31 mouse cellular contexts compared by ENCODE assay signal in the genomic region with DNA sequence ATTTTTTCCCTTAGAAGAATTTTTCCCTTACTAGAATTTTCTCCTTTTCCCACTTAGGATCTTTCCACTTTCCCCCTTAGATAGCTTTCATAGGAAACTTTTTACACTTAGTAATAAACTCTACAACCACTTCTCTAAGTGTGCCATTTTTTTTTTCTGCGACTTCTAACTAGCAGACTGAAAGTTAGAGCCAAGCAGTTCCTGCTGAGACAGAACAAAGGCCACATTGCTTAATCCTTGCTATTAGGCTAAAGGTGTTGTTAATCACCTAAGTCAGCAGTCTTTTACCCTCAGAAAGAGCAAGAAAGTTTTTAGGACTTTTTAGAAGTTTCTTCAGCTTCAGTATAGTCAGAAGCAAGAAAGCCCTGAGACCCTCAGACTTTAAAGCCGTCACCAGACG.
DNase-seq lines count a peak whose midpoint lies in the region; ATAC-seq and TF ChIP-seq lines count a peak whose summit lies in the region.
"Had no signal": no experiment of that assay in that cellular context is flagged by ENCODE, and none has a peak within 500 bp of the region (broad histone marks: within the 10 kb centered on the region; RNA-seq: fewer than 3 reads in every experiment).

No protein-coding gene starts in this region.

- H3K27ac ChIP-seq in limb, embryonic 12.5 days = peak overlapping the region; percentile 70
- no peak overlapping the region for H3K27ac ChIP-seq in heart, embryonic 12.5 days (ENCODE audit: poor library complexity, severe bottlenecking)
- H3K27ac ChIP-seq in forebrain, embryonic 13.5 days = no peak overlapping the region
- H3K27ac ChIP-seq: embryonic facial prominence, embryonic 10.5 days; embryonic facial prominence, embryonic 13.5 days; forebrain, embryonic 10.5 days; gastrocnemius, adult 2 months; heart, embryonic 15.5 days; hindbrain, embryonic 10.5 days; hindbrain, embryonic 13.5 days had no signal

- ATAC-seq in limb, embryonic 12.5 days (ENCODE audit: insufficient number of reproducible peaks, insufficient read depth, low FRiP score, low TSS enrichment, low read depth) = no peak
- ATAC-seq in heart, embryonic 12.5 days (ENCODE audit: insufficient number of reproducible peaks, low FRiP score) = no peak
- no peak for ATAC-seq in forebrain, embryonic 13.5 days
- ATAC-seq: activated CD4-positive, CD25-positive, alpha-beta regulatory T cell, adult 4 months; CD4-positive, CD25-positive, alpha-beta regulatory T cell, adult 4 months; forebrain, embryonic 14.5 days; forebrain, postnatal 0 days; hindbrain, embryonic 16.5 days had no signal

- H3K27me3 ChIP-seq in limb, embryonic 12.5 days = no peaks in the 10 kb centered on the region
- no peaks in the 10 kb centered on the region for H3K27me3 ChIP-seq in heart, embryonic 12.5 days (replicated peaks)
- H3K27me3 ChIP-seq in forebrain, embryonic 13.5 days = no peaks in the 10 kb centered on the region
- H3K27me3 ChIP-seq: embryonic facial prominence, embryonic 13.5 days; heart, embryonic 15.5 days; hindbrain, embryonic 13.5 days had no signal

- H3K36me3 ChIP-seq in limb, embryonic 12.5 days = no peaks in the 10 kb centered on the region
- H3K36me3 ChIP-seq in heart, embryonic 12.5 days = no peaks in the 10 kb centered on the region
- no peaks in the 10 kb centered on the region for H3K36me3 ChIP-seq in forebrain, embryonic 13.5 days (ENCODE audit: poor library complexity, severe bottlenecking)
- H3K36me3 ChIP-seq: embryonic facial prominence, embryonic 10.5 days; embryonic facial prominence, embryonic 13.5 days; forebrain, embryonic 10.5 days; heart, embryonic 15.5 days; hindbrain, embryonic 10.5 days; hindbrain, embryonic 13.5 days had no signal

- no peak for TF ChIP-seq POLR2A in brain, embryonic 14.5 days (IDR thresholded peaks at IDR 0.05; ENCODE audit: borderline replicate concordance, extremely low read depth, insufficient read depth, insufficient read length, poor library complexity, severe bottlenecking)

- no peaks in the 10 kb centered on the region for H3K9me3 ChIP-seq in limb, embryonic 12.5 days
- H3K9me3 ChIP-seq in heart, embryonic 12.5 days (replicated peaks) = no peaks in the 10 kb centered on the region
- H3K9me3 ChIP-seq in forebrain, embryonic 13.5 days (replicated peaks) = no peaks in the 10 kb centered on the region
- H3K9me3 ChIP-seq: embryonic facial prominence, embryonic 10.5 days; embryonic facial prominence, embryonic 13.5 days; forebrain, embryonic 10.5 days; heart, embryonic 15.5 days; hindbrain, embryonic 10.5 days; hindbrain, embryonic 13.5 days had no signal

- TF ChIP-seq CTCF in brain, embryonic 14.5 days (IDR thresholded peaks at IDR 0.05; ENCODE audit: borderline replicate concordance, extremely low read depth, insufficient read depth, insufficient read length) = no peak

- no peak overlapping the region for H3K4me2 ChIP-seq in limb, embryonic 12.5 days
- no peak overlapping the region for H3K4me2 ChIP-seq in heart, embryonic 12.5 days
- H3K4me2 ChIP-seq in forebrain, embryonic 13.5 days = no peak overlapping the region
- H3K4me2 ChIP-seq: embryonic facial prominence, embryonic 13.5 days; heart, embryonic 11.5 days; heart, embryonic 15.5 days; hindbrain, embryonic 13.5 days had no signal

- peaks cover 8% of the 10 kb centered on the region for H3K4me1 ChIP-seq in limb, embryonic 12.5 days (replicated peaks)
- 0 out of 2 replicates have a peak, but pooled peaks cover 6% of the 10 kb centered on the region for H3K4me1 ChIP-seq in heart, embryonic 12.5 days (replicated peaks)
- peaks cover 11% of the 10 kb centered on the region for H3K4me1 ChIP-seq in forebrain, embryonic 13.5 days
- H3K4me1 ChIP-seq: embryonic facial prominence, embryonic 10.5 days; embryonic facial prominence, embryonic 13.5 days; heart, embryonic 15.5 days; hindbrain, embryonic 10.5 days; hindbrain, embryonic 13.5 days had no signal

- 22% methylated on average over 3 of the region's 3 CpGs for WGBS in limb, embryonic 12.5 days
- WGBS in heart, embryonic 12.5 days = 54% methylated on average over 3 of the region's 3 CpGs
- WGBS in forebrain, embryonic 13.5 days = 19% methylated on average over 3 of the region's 3 CpGs

- no peak overlapping the region for H3K9ac ChIP-seq in limb, embryonic 12.5 days (replicated peaks)
- H3K9ac ChIP-seq in heart, embryonic 12.5 days = no peak overlapping the region
- no peak overlapping the region for H3K9ac ChIP-seq in forebrain, embryonic 13.5 days
- H3K9ac ChIP-seq: embryonic facial prominence, embryonic 13.5 days; forebrain, postnatal 0 days; heart, embryonic 15.5 days; hindbrain, embryonic 13.5 days had no signal

- H3K4me3 ChIP-seq in limb, embryonic 12.5 days (replicated peaks) = no peak overlapping the region
- no peak overlapping the region for H3K4me3 ChIP-seq in heart, embryonic 12.5 days
- no peak overlapping the region for H3K4me3 ChIP-seq in forebrain, embryonic 13.5 days
- H3K4me3 ChIP-seq: embryonic facial prominence, embryonic 10.5 days; embryonic facial prominence, embryonic 13.5 days; erythroblast, embryonic 14.5 days; forebrain, embryonic 10.5 days; gastrocnemius, adult 2 months; heart, embryonic 15.5 days; hindbrain, embryonic 10.5 days; hindbrain, embryonic 13.5 days had no signal

- DNase-seq in kidney, adult 8-10 months = peak; percentile 2 to 40
- no peak for DNase-seq in kidney, postnatal 10 days
- DNase-seq in R1 (ENCODE audit: low read depth, low spot score) = peak; percentile 18
- peak; percentile 10 for DNase-seq in brain, embryonic 14.5 days (ENCODE audit: low read depth)
- DNase-seq in neural tube, embryonic 10.5 days (ENCODE audit: extremely low spot score, low spot score) = no peak
- DNase-seq: adrenal gland, adult 8-10 months; adrenal gland, postnatal 25 days; cerebellum, adult 2 months; cerebellum, adult 9-11 months; cerebellum, postnatal 25 days; forebrain, postnatal 0 days; gastrocnemius, adult 2 months; gastrocnemius, postnatal 14 days; heart, adult 11 months; heart, postnatal 10 days; heart, postnatal 36 days had no signal

Comparison
In these comparisons a context has a peak if more than half of its experiments do, and no peak if none do; other contexts are left out.
1. DNase-seq: peak in kidney, adult 8-10 months (2 of 2), R1 (single experiment) and brain, embryonic 14.5 days (single experiment); none in kidney, postnatal 10 days (single experiment) and neural tube, embryonic 10.5 days (single experiment).